Mouse (Mus musculus) megakaryocyte, embryonic 14.5 days (primary cell): ENCODE measurements around the gene Heatr6.

Experiments used
- FLI1 ChIP-seq: IDR thresholded peaks from 2 replicates; pipeline ENCODE4 v1.6.1; 2012; ENCODE audit warnings: low read length, inconsistent platforms, mixed read lengths
- GATA1 ChIP-seq: IDR thresholded peaks from 3 replicates; pipeline ENCODE4 v1.6.1; 2012; ENCODE audit warnings: mixed read lengths, low read length, inconsistent platforms, borderline replicate concordance

- no peak for TF ChIP-seq GATA1
- no peak for TF ChIP-seq FLI1
Observed at GRCm38 (mm10) chr11:83771014-83771413, 17.5 kb downstream of the Heatr6 start.
